Mouse (Mus musculus): ENCODE measurements around the gene 2900026A02Rik. TPM values are rescaled to one million over a fixed set of nuclear protein-coding genes. Genes with fewer than 3 reads are reported as not detected.

Gene 2900026A02Rik
- total RNA-seq, 2 experiments from 2014 or later: 37.3 to 39.1 TPM

- DNase-seq (ENCODE audit: low spot score in 2 of 2): no peak
Measured at GRCm38 (mm10) chr5:113151554-113152103, 69.4 kb downstream of the 2900026A02Rik start.

- DNase-seq (ENCODE audit: low spot score in 2 of 2): no peak
Measured at GRCm38 (mm10) chr5:113150871-113151553, 70.0 kb downstream of the 2900026A02Rik start.

- no peak for DNase-seq (ENCODE audit: low spot score in 2 of 2)
Measured at GRCm38 (mm10) chr5:113149052-113149451, 72.0 kb downstream of the 2900026A02Rik start.

- peak; percentile 58 to 66 for DNase-seq (ENCODE audit: low spot score in 2 of 2)
Measured at GRCm38 (mm10) chr5:113147994-113148471, 73.0 kb downstream of the 2900026A02Rik start.

- no peak for DNase-seq (ENCODE audit: low spot score in 2 of 2)
Measured at GRCm38 (mm10) chr5:113146656-113147055, 74.4 kb downstream of the 2900026A02Rik start.

- peak in 1 of 2 experiments; percentile 51 for DNase-seq (ENCODE audit: low spot score in 2 of 2)
Measured at GRCm38 (mm10) chr5:113145171-113145570, 75.9 kb downstream of the 2900026A02Rik start.

- peak; percentile 71 to 86 for DNase-seq (ENCODE audit: low spot score in 2 of 2)
Measured at GRCm38 (mm10) chr5:113142486-113142885, 78.5 kb downstream of the 2900026A02Rik start.

GRCm38 (mm10) chr5:113142018-113142417 lies 79.0 kb downstream of the 2900026A02Rik start:
- no peak for DNase-seq (ENCODE audit: low spot score in 2 of 2)

- DNase-seq (ENCODE audit: low spot score in 2 of 2): no peak
Measured at GRCm38 (mm10) chr5:113140872-113141271, 80.2 kb downstream of the 2900026A02Rik start.

- DNase-seq (ENCODE audit: low spot score in 2 of 2): no peak
Measured at GRCm38 (mm10) chr5:113140051-113140450, 81.0 kb downstream of the 2900026A02Rik start.

GRCm38 (mm10) chr5:113139064-113139726 lies 81.8 kb downstream of the 2900026A02Rik start:
- no peak for DNase-seq (ENCODE audit: low spot score in 2 of 2)

GRCm38 (mm10) chr5:113138319-113139063 lies 82.5 kb downstream of the 2900026A02Rik start:
- DNase-seq (ENCODE audit: low spot score in 2 of 2): peak; percentile 45 to 58

GRCm38 (mm10) chr5:113137691-113138318 lies 83.2 kb downstream of the 2900026A02Rik start:
- peak; percentile 48 to 52 for DNase-seq (ENCODE audit: low spot score in 2 of 2)

- peak in 1 of 2 experiments; percentile 49 for DNase-seq (ENCODE audit: low spot score in 2 of 2)
Measured at GRCm38 (mm10) chr5:113136951-113137487, 84.0 kb downstream of the 2900026A02Rik start.

- DNase-seq (ENCODE audit: low spot score in 2 of 2): no peak
Measured at GRCm38 (mm10) chr5:113135513-113135912, 85.5 kb downstream of the 2900026A02Rik start.

GRCm38 (mm10) chr5:113133722-113134710 lies 87.0 kb downstream of the 2900026A02Rik start:
- DNase-seq (ENCODE audit: low spot score in 2 of 2): no peak

- no peak for DNase-seq (ENCODE audit: low spot score in 2 of 2)
Measured at GRCm38 (mm10) chr5:113133080-113133491, 88.0 kb downstream of the 2900026A02Rik start.

GRCm38 (mm10) chr5:113132635-113133041 lies 88.4 kb downstream of the 2900026A02Rik start:
- no peak for DNase-seq (ENCODE audit: low spot score in 2 of 2)

- DNase-seq (ENCODE audit: low spot score in 2 of 2): no peak
Measured at GRCm38 (mm10) chr5:113128426-113128825, 92.6 kb downstream of the 2900026A02Rik start.
